Mouse (Mus musculus) cerebellum, adult 11 months (tissue): ENCODE results near the gene Cemip2.

Experiments
- DNase-seq: peaks from one replicate; pipeline ENCODE4 v3.0.0; 2022

Cemip2 gene

GRCm38 (mm10) chr19:21778147-21778917, at the start of gene Cemip2:
Gene Cemip2 (plus strand): TSS chr19:21778342.
- peak; percentile 96 for DNase-seq

- DNase-seq = no peak
Observed at GRCm38 (mm10) chr19:21728342-21728741, 49.8 kb upstream of the Cemip2 start.

- no peak for DNase-seq
Observed at GRCm38 (mm10) chr19:21731887-21732286, 46.3 kb upstream of the Cemip2 start.

GRCm38 (mm10) chr19:21733176-21733575, 45.0 kb upstream of the Cemip2 start:
- DNase-seq = no peak

- no peak for DNase-seq
Observed at GRCm38 (mm10) chr19:21734112-21734511, 44.0 kb upstream of the Cemip2 start.

GRCm38 (mm10) chr19:21737446-21737845, 40.7 kb upstream of the Cemip2 start:
- no peak for DNase-seq

DNA sequence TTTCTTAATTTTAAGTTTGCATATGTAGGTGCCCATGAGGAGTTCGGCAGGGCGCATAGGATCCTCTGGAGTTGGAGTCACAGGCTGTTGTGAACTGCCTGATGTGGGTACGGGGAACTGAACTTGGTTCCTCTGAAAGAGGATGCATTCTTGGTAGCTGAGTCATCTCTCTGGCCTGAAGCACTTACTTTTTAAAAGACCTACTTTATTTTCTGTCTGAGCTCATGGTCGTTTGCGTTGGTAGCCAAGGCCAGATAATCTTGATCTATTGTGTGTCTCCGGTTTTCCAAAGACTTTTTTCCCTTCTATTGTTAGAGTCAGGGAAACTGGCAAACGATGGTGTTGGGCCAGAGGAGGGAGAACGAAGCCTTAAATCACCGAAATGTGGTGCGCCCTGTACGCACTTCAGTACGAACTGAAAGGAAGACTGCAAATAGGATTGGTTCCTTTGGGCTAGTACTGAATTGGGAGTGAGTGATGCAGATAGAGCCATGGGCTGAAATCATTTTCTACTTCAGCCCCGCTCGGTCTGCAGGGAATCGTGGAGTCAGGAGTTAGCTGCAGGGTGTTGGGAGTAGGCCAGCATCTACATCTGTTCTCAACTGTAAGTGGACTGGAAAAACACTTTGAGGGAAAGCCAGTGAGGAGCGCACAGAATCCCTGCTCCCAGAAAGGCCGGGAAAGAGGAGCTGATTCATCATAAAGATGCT, 40.1 kb upstream of the Cemip2 start:
- DNase-seq = peak; percentile 62

DNA sequence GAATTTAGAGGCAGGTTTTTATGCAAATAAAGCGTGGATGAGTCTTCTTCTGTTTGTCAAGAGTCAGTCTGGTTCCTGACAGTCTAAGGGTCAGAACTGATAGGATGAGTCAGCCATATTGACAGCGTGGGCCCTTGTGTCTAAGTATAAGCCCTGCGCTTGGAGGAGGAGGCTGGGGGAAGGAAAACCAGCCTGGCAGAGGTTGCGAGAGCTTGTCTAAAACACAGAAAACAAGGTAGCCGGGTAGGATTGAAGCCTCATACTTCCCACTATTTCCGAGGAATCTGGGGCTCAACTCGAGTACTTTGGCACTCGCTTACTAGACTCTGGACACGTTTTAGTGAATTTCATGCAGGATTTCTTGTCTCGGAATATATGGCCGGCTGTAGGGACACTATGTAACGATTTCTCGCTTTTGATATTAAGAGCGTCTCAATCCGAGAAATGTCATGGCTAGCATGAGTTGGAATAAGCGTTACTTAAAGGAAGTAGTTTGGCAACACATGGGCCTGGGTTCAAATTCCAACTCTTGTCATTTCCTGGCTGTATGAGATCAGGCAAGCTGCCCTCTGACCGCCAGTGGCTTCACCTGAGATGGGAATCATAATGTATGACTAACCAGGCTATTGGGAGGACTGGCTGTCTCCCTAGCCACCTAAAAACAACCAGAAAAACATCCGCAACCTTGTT, 39.4 kb upstream of the Cemip2 start:
- DNase-seq = no peak

DNA sequence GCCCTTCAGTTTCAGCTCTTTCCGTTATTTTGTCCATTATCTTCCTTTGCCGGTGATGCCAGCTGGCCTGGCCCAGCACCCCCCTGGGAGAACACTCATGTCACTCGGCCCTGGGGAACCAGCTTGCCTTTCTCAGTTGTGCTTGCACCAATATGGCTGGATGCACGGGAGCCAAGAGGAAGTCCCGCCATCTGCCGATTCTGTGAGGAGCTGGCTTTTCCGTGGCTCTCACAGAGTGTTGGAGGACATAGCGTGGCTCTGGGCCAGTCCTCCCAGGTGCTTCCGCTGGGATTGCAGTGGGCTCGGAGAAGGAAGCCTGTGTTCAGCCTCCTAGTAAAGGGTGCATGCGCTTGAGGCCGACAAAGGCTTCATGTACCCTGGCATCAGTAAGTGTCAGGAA, 36.0 kb upstream of the Cemip2 start:
- DNase-seq = peak; percentile 98

DNA sequence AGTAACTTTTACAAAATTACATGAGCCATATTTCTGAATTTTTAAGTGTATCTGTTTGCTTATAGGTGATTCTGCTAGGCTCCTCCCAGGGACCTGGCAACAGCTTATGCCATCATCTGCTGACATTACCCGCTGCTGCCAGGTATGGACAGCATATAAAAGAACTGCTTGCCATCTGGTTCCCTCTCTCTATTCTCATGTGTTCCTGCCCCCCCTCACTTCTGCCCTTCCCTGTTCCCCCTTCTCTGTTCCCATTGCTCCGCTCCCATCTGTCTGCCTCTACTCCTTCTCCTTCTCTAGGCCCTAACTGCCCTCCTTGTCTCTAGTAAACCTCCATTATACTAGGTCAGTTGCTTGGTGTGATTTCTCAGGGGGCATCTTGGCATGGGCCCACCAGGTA, 32.6 kb upstream of the Cemip2 start:
- DNase-seq = no peak

DNA sequence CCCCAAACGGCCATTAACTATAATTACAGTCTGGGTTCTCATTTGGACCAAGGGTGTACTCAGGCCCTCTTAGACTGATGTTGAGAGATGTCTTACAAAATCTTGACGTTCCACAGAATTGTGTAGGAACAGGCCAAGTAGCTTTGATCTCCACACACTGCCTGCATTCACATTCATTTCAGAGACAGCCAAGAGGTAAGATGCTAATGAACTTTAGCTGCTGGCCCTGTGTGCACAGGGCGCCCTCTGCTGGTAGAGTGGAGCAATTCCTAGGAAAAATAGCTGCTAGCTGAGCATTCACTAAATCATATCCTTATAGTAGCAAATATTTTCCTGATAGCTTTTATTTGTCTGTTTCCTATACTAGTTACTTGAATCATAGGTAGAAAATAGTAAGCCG, 30.8 kb upstream of the Cemip2 start:
- DNase-seq = peak; percentile 70

GRCm38 (mm10) chr19:21750154-21750553, 28.0 kb upstream of the Cemip2 start:
- no peak for DNase-seq

GRCm38 (mm10) chr19:21761676-21762075, 16.5 kb upstream of the Cemip2 start:
- DNase-seq = no peak

- DNase-seq = no peak
Observed at GRCm38 (mm10) chr19:21764013-21764412, 14.1 kb upstream of the Cemip2 start.

DNA sequence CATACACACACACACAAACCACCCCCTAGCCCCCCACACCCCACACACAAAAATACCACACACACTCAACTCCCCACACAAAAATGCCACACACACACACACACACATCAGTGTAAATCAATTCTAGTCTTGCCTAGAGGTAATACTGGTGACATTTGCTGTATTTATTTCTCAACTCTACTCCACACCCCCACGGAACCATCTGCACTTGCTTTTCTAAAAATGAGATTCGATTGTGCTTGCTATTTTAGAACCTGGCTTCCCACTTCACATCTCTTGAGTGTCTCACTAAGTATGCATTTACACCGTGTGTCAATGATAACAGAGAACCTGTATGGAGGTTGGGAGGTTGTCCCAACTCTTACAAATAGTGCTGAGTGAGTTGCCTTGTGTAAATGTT, 13.4 kb upstream of the Cemip2 start:
- no peak for DNase-seq

GRCm38 (mm10) chr19:21767500-21768045, 10.6 kb upstream of the Cemip2 start:
- no peak for DNase-seq

GRCm38 (mm10) chr19:21769796-21770195, 8.3 kb upstream of the Cemip2 start:
- DNase-seq = no peak

DNA sequence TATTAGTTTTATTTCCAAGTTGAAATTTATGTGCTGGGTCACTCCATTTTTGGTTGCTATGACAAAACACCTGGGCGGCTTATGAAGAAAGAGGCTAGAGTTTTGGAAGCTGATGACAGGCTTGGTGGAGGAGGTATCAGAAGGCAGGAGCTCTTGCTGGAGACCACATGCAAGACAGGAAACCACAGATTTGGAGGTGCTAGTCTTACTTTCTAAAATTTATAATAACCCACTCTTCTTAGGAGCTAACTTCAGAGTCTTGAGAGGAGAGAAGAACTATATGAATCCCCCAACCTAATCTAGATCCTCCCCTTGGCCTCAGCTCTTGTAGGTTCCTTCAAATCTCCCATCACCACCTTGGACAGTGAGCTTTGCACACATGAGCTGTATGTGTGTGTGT, 6.6 kb upstream of the Cemip2 start:
- DNase-seq = no peak

GRCm38 (mm10) chr19:21773621-21774020, 4.5 kb upstream of the Cemip2 start:
- DNase-seq = no peak

DNA sequence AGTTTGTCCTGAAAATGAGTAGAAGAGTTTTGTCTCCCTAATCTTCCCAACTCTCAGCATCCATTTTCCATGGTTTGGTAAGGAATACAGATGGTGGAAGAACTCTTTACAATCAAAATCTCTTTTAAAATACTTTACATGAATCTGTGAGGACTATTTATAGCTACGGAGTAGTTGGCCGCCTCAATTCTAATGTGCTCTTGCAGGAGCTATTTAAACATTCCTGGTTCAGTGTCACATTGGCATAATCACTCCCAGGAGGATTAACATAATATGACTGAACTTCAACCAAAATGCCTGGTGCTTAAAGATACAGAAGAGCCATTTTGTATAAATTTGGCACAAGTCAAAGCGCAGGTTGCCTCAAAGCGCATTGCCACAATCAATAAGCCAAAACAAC, 2.5 kb upstream of the Cemip2 start:
- no peak for DNase-seq

DNA sequence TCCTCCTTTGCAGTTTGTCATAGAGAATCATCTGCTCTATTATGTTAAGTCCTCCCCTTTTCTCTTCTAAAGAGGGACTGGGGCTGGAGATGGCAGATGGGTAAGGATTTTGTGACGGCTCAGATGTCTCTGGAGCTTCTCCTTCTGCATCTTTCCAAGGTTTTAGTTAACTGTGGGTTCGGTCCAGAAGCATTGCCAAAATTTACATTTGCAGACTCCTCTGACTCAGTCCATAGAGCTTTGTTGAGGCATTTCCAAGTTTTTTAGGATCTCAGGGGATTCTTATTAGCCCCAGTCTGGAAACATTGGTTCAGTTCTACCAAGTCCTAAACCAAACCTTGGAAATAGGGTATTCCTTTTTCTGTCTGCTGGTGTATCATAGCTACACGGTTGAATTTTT, 1.5 kb upstream of the Cemip2 start:
- DNase-seq = no peak

- peak; percentile 49 for DNase-seq
Observed at GRCm38 (mm10) chr19:21777171-21777731, 891 bp upstream of the Cemip2 start.

- peak; percentile 39 for DNase-seq
Observed at GRCm38 (mm10) chr19:21779106-21779505, 964 bp downstream of the Cemip2 start.
